Mouse (Mus musculus): Measurements from ENCODE around the gene Mycn.

- TF ChIP-seq POLR2A (IDR thresholded peaks at IDR 0.05; ENCODE audit: extremely low read depth, insufficient read depth, low read length) (no peak), CTCF (IDR thresholded peaks at IDR 0.05; ENCODE audit: low read depth, low read length) (no peak)
These were observed 9.5 kb downstream of the Mycn start for GRCm38 (mm10) chr12:12932238-12932637.

All from liver, adult 2 months (tissue).